ENCODE assay signal across 8 mouse cellular contexts in the genomic region with DNA sequence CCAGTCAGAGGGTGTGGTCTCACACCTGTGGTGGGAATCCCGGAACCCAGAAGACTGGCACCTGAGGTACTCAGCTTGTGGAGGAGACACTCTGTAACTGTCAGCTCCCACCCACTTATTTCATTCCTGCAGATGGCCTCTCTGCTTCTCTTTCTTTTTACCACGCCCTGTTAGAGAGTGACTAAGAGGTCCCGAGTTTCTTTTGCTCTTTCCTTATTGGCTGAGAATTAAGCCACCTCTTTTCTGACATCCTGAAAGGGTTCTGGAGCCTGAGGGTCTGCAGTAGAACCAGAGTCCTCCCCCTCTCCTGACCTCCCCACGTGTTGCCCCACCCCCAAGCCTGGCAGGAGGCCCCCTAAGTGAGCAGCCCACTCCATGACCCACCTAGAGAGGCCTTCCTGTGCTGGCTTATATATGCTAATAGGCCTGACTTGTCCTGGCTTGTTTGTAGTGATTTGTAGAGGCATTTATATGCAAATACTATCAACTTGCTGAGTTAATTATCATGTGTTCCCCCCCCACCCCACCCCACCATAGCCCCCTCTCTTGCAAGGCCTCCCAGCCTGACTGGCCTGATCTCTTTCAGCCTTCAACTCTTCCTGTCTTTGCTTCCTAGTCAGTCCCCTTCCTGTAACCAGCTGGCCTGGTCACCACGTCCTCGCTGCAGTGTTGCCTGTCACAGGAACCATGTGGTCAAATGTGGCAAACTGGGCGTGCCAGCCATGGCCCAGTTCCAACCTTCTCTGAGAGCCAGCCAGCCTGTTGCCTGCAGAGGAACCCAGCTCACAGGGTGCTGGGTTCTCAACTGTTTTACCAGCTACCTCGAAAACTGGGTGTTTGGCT.
DNase-seq lines count a peak whose midpoint lies in the region; ATAC-seq and TF ChIP-seq lines count a peak whose summit lies in the region.

No protein-coding gene starts in this region.

- TF ChIP-seq CTCF in bone marrow, adult 2 months (IDR thresholded peaks at IDR 0.05; ENCODE audit: control insufficient read depth, insufficient read depth, low read length): no peak
- no peak for TF ChIP-seq CTCF in intestine, postnatal 0 days (IDR thresholded peaks at IDR 0.05; ENCODE audit: low read depth)

- H3K27ac ChIP-seq in bone marrow, adult 2 months (ENCODE audit: control insufficient read depth, insufficient read depth, low read depth, low read length, poor library complexity): peak overlapping the region; percentile 42
- H3K27ac ChIP-seq in intestine, postnatal 0 days (ENCODE audit: low read depth, low read length): no peak overlapping the region
- H3K27ac ChIP-seq in limb, embryonic 14.5 days (replicated peaks; ENCODE audit: low read depth, low read length): 0 out of 2 replicates have a peak overlapping the region, but pooled peaks have one; percentile 26

- no peaks in the 10 kb centered on the region for H3K9me3 ChIP-seq in intestine, postnatal 0 days (ENCODE audit: control insufficient read depth)
- H3K9me3 ChIP-seq in limb, embryonic 14.5 days (ENCODE audit: control insufficient read depth, low read length): no peaks in the 10 kb centered on the region

- no peaks in the 10 kb centered on the region for H3K27me3 ChIP-seq in intestine, postnatal 0 days (replicated peaks; ENCODE audit: control insufficient read depth, insufficient read depth, low read length)
- H3K27me3 ChIP-seq in limb, embryonic 14.5 days (ENCODE audit: control insufficient read depth, insufficient read depth, low read length): no peaks in the 10 kb centered on the region

- ATAC-seq in intestine, postnatal 0 days: peak; percentile 44; the same call in 1 of the 2 replicates
- ATAC-seq in limb, embryonic 14.5 days (ENCODE audit: low FRiP score, low read depth): no peak

- 8% methylated on average over 8 of the region's 8 CpGs for WGBS in bone marrow, adult 2 months
- 24% methylated on average over 8 of the region's 8 CpGs for WGBS in intestine, postnatal 0 days
- WGBS in limb, embryonic 14.5 days: 15% methylated on average over 8 of the region's 8 CpGs

- H3K4me1 ChIP-seq in bone marrow, adult 2 months (ENCODE audit: control insufficient read depth, insufficient read depth, low read length): peaks cover 4% of the 10 kb centered on the region
- peaks cover 6% of the 10 kb centered on the region; the same call in 1 of the 2 replicates for H3K4me1 ChIP-seq in intestine, postnatal 0 days (replicated peaks; ENCODE audit: control insufficient read depth, insufficient read depth, low read length)
- peaks cover 86% of the 10 kb centered on the region for H3K4me1 ChIP-seq in limb, embryonic 14.5 days (ENCODE audit: control insufficient read depth, insufficient read depth, low read length)

- DNase-seq in left cerebral cortex, adult 11 months (ENCODE audit: low spot score): peak; percentile 39
- DNase-seq in left cerebral cortex, adult 8-10 months (ENCODE audit: low spot score in 2 of 2): no peak
- DNase-seq in gastrocnemius, postnatal 4 days (ENCODE audit: low spot score in 2 of 2): peak; percentile 49 to 80
- DNase-seq in limb, embryonic 14.5 days (ENCODE audit: low spot score): no peak
- peak; percentile 76 to 83 for DNase-seq in monocyte, adult 2 months (ENCODE audit: low read depth in 1 of 2, low spot score in 2 of 2)
- DNase-seq in thymus, postnatal 10 days (ENCODE audit: low spot score in 2 of 2): no peak

- TF ChIP-seq POLR2A in bone marrow, adult 2 months (IDR thresholded peaks at IDR 0.05; ENCODE audit: borderline replicate concordance, control insufficient read depth, low read depth, low read length): peak; percentile 31; the same call in 1 of the 2 replicates
- TF ChIP-seq POLR2A in limb, embryonic 14.5 days (IDR thresholded peaks at IDR 0.05; ENCODE audit: borderline replicate concordance, extremely low read depth, insufficient read depth, insufficient read length): no peak

- no peak overlapping the region for H3K4me2 ChIP-seq in intestine, postnatal 0 days (replicated peaks; ENCODE audit: low read depth)
- H3K4me2 ChIP-seq in limb, embryonic 14.5 days (replicated peaks; ENCODE audit: low read depth, low read length, severe bottlenecking): no peak overlapping the region

- no peaks in the 10 kb centered on the region for H3K36me3 ChIP-seq in intestine, postnatal 0 days (ENCODE audit: control insufficient read depth, insufficient read depth)
- no peaks in the 10 kb centered on the region; the same call in 1 of the 2 replicates for H3K36me3 ChIP-seq in limb, embryonic 14.5 days (ENCODE audit: control insufficient read depth, insufficient read depth, low read length)

- no peak overlapping the region for H3K4me3 ChIP-seq in bone marrow, adult 2 months (replicated peaks; ENCODE audit: control insufficient read depth, low read depth, low read length)
- H3K4me3 ChIP-seq in intestine, postnatal 0 days (ENCODE audit: low read depth, low read length): no peak overlapping the region
- no peak overlapping the region for H3K4me3 ChIP-seq in limb, embryonic 14.5 days (replicated peaks; ENCODE audit: low read length)

- H3K9ac ChIP-seq in intestine, postnatal 0 days (ENCODE audit: low read depth, low read length): no peak overlapping the region
- H3K9ac ChIP-seq in limb, embryonic 14.5 days (ENCODE audit: low read depth, low read length, severe bottlenecking): peak overlapping the region; percentile 38; the same call in 1 of the 2 replicates

Comparison
In these comparisons a context has a peak if more than half of its experiments do, and no peak if none do; other contexts are left out.
1. DNase-seq: peak in left cerebral cortex, adult 11 months (single experiment), gastrocnemius, postnatal 4 days (2 of 2) and monocyte, adult 2 months (2 of 2); none in left cerebral cortex, adult 8-10 months (0 of 2), limb, embryonic 14.5 days (single experiment) and thymus, postnatal 10 days (0 of 2).